Mouse (Mus musculus): ENCODE results near the gene Mgat1. TPM values are rescaled to one million over a fixed set of nuclear protein-coding genes. Genes with fewer than 3 reads are reported as not detected.
A peak's percentile ranks its signal among the peaks of the same experiment; 100 is the strongest.

Gene Mgat1
- total and polyA plus RNA-seq, 3 experiments: 59.2 to 74.4 (median 72.3) TPM

DNA sequence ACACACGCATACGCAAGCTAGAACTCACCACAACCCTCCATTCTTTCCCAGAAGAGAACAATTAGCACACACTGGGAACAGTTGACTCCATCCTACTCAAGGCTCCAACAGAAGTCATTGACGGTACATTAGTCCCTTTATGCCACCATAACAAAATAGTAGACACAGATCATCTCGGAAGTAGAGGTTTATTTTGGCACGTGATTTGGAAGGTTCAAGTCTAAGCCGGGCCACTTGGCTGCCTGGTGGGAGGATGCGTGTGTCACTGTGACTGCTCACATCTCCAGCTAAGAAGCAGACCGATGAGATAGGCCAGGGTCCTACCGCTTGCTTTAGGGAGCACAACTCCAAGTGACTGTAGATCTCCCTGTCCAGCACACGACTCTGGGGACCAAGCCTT is 23.3 kb downstream of the Mgat1 start:
- WGBS: 54% methylated on average over 10 of the region's 10 CpGs
- no peaks in the 10 kb centered on the region for H3K36me3 ChIP-seq (ENCODE audit: control insufficient read depth, insufficient read depth, low read length)
- H3K79me2 ChIP-seq (replicated peaks; ENCODE audit: control insufficient read depth, insufficient read depth, low read length): no peaks in the 10 kb centered on the region
- H3K4me1 ChIP-seq (ENCODE audit: control insufficient read depth, insufficient read depth, low read length): peaks cover 4% of the 10 kb centered on the region
- intact Hi-C loops (cut with DNase I): loop anchor here (5.0 kb wide), 1 partner anchor 395 kb away; the partner anchor contains the start of gene Irgm1
- TF ChIP-seq CTCF (IDR thresholded peaks at IDR 0.05) (no peak), EP300 (IDR thresholded peaks at IDR 0.05; ENCODE audit: insufficient read depth, low read depth, low read length) (no peak), POLR2A (IDR thresholded peaks at IDR 0.05; ENCODE audit: insufficient read depth, low read depth, low read length) (no peak)
- H3K9ac ChIP-seq (ENCODE audit: low read depth, low read length): no peak overlapping the region
- H3K27ac ChIP-seq: peak overlapping the region; percentile 66
- no peaks in the 10 kb centered on the region for H3K27me3 ChIP-seq (ENCODE audit: control insufficient read depth, insufficient read depth, low read length)
- H3K4me3 ChIP-seq: no peak overlapping the region
- DNase-seq: no peak

DNA sequence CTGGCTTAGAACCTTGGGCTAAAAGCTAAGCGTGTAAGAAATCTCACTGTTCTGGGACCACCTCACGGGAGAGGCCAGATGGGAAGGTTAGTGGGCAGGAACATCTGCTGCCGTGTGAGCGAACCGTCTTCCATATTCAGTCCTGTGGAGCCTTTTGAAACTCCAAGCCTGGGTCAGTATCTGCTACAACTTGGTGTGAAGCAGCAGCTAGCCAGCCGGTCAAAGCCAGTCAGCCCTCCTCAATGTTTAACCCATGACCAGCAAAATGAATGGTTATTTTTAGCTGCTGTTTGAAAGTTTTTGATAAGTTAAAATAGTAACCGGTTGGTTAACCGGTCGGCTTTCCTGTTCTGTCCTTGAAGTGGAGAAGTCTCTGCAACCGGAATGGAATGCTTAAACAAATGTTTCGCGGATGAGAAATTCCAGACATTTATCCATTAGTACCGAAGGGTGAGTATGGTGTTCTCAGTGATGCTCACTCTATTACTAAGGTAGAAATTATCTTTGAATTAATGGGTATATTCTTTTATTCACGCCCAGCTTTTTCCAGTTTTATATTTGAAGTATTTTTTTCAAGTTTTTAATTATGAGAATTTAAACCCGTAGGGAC is 24.1 kb downstream of the Mgat1 start:
- TF ChIP-seq EP300 (IDR thresholded peaks at IDR 0.05; ENCODE audit: insufficient read depth, low read depth, low read length) (no peak), CTCF (IDR thresholded peaks at IDR 0.05) (no peak), POLR2A (IDR thresholded peaks at IDR 0.05; ENCODE audit: insufficient read depth, low read depth, low read length) (no peak)
- H3K4me3 ChIP-seq: no peak overlapping the region
- H3K36me3 ChIP-seq (ENCODE audit: control insufficient read depth, insufficient read depth, low read length): no peaks in the 10 kb centered on the region
- H3K4me1 ChIP-seq (ENCODE audit: control insufficient read depth, insufficient read depth, low read length): peaks cover 3% of the 10 kb centered on the region
- 50% methylated on average over 15 of the region's 15 CpGs for WGBS
- DNase-seq: no peak
- H3K79me2 ChIP-seq (replicated peaks; ENCODE audit: control insufficient read depth, insufficient read depth, low read length): no peaks in the 10 kb centered on the region
- intact Hi-C loops (cut with DNase I): loop anchor here (5.0 kb wide), 1 partner anchor 396 kb away; the partner anchor contains the start of gene Irgm1
- H3K27me3 ChIP-seq (ENCODE audit: control insufficient read depth, insufficient read depth, low read length): no peaks in the 10 kb centered on the region
- H3K9ac ChIP-seq (ENCODE audit: low read depth, low read length): no peak overlapping the region
- H3K27ac ChIP-seq: peak overlapping the region; percentile 66

DNA sequence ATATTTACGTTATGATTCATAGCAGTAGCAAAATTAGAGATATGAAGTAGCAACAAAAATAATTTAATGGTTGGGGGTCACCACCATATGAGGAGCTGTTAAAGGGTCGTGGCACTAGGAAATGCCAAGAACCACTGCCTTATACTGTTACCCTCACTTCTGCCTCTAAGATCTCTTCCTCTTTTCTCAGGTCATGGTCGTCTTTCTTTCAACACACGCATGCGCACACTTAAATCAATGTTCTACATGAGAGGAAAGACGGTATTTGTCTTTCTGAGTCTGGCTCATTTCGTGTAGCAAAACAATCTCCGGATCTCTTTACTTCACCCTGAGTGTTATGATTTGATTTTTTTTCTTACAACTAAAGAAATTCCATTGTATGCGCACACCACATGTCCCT is 25.8 kb downstream of the Mgat1 start:
- DNase-seq: no peak
- intact Hi-C loops (cut with DNase I): loop anchor here (5.0 kb wide), 2 partner anchors 397 to 482 kb away; partner anchors contain the start of gene Irgm1
- Histone ChIP-seq H3K4me3 (no peak overlapping the region), H3K9ac (ENCODE audit: low read depth, low read length) (no peak overlapping the region), H3K27me3 (ENCODE audit: control insufficient read depth, insufficient read depth, low read length) (no peaks in the 10 kb centered on the region), H3K79me2 (replicated peaks; ENCODE audit: control insufficient read depth, insufficient read depth, low read length) (no peaks in the 10 kb centered on the region), H3K27ac (no peak overlapping the region), H3K36me3 (ENCODE audit: control insufficient read depth, insufficient read depth, low read length) (no peaks in the 10 kb centered on the region), H3K4me1 (ENCODE audit: control insufficient read depth, insufficient read depth, low read length) (peaks cover 3% of the 10 kb centered on the region; the same call in 1 of the 2 replicates)
- 92% methylated on average over 9 of the region's 9 CpGs for WGBS
- no peak for TF ChIP-seq EP300 (IDR thresholded peaks at IDR 0.05; ENCODE audit: insufficient read depth, low read depth, low read length)
- no peak for TF ChIP-seq POLR2A (IDR thresholded peaks at IDR 0.05; ENCODE audit: insufficient read depth, low read depth, low read length)
- no peak for TF ChIP-seq CTCF (IDR thresholded peaks at IDR 0.05)

GRCm38 (mm10) chr11:49270368-49270767 is 26.4 kb downstream of the Mgat1 start:
- H3K4me3 ChIP-seq: no peak overlapping the region
- no peaks in the 10 kb centered on the region for H3K36me3 ChIP-seq (ENCODE audit: control insufficient read depth, insufficient read depth, low read length)
- no peak overlapping the region for H3K27ac ChIP-seq
- peaks cover 3% of the 10 kb centered on the region; the same call in 1 of the 2 replicates for H3K4me1 ChIP-seq (ENCODE audit: control insufficient read depth, insufficient read depth, low read length)
- no peaks in the 10 kb centered on the region for H3K27me3 ChIP-seq (ENCODE audit: control insufficient read depth, insufficient read depth, low read length)
- no peak overlapping the region for H3K9ac ChIP-seq (ENCODE audit: low read depth, low read length)
- 84% methylated on average over 4 of the region's 4 CpGs for WGBS
- DNase-seq: no peak
- intact Hi-C loops (cut with DNase I): loop anchor here (5.0 kb wide), 1 partner anchor 483 kb away; no protein-coding TSS in a partner anchor
- no peaks in the 10 kb centered on the region for H3K79me2 ChIP-seq (replicated peaks; ENCODE audit: control insufficient read depth, insufficient read depth, low read length)
- TF ChIP-seq POLR2A (IDR thresholded peaks at IDR 0.05; ENCODE audit: insufficient read depth, low read depth, low read length): no peak
- no peak for TF ChIP-seq EP300 (IDR thresholded peaks at IDR 0.05; ENCODE audit: insufficient read depth, low read depth, low read length)
- TF ChIP-seq CTCF (IDR thresholded peaks at IDR 0.05): no peak

- Histone ChIP-seq H3K79me2 (replicated peaks; ENCODE audit: control insufficient read depth, insufficient read depth, low read length) (no peaks in the 10 kb centered on the region), H3K4me1 (ENCODE audit: control insufficient read depth, insufficient read depth, low read length) (peaks cover 3% of the 10 kb centered on the region; the same call in 1 of the 2 replicates), H3K9ac (ENCODE audit: low read depth, low read length) (no peak overlapping the region), H3K4me3 (no peak overlapping the region), H3K27ac (no peak overlapping the region), H3K27me3 (ENCODE audit: control insufficient read depth, insufficient read depth, low read length) (no peaks in the 10 kb centered on the region), H3K36me3 (ENCODE audit: control insufficient read depth, insufficient read depth, low read length) (no peaks in the 10 kb centered on the region)
- DNase-seq: peak in 1 of 2 experiments; percentile 45
- WGBS: 33% methylated on average over 7 of the region's 7 CpGs
- TF ChIP-seq POLR2A (IDR thresholded peaks at IDR 0.05; ENCODE audit: insufficient read depth, low read depth, low read length): no peak
- peak; percentile 85 for TF ChIP-seq CTCF (IDR thresholded peaks at IDR 0.05)
- no peak for TF ChIP-seq EP300 (IDR thresholded peaks at IDR 0.05; ENCODE audit: insufficient read depth, low read depth, low read length)
- intact Hi-C loops (cut with DNase I): loop anchor here (1.0 to 5.0 kb wide), 2 partner anchors 82 to 484 kb away; no protein-coding TSS in a partner anchor
These were observed 27.3 kb downstream of the Mgat1 start for GRCm38 (mm10) chr11:49271334-49271733.
